Mouse (Mus musculus) liver, embryonic 11.5 days (tissue): ENCODE measurements around the gene Usp49. TPM values are rescaled to one million over a fixed set of nuclear protein-coding genes. Genes with fewer than 3 reads are reported as not detected.
"Not testable (repeated sequence)": the region's sequence is repeated elsewhere in the genome, so short reads cannot be mapped to it uniquely, and the experiment has no call there.

ENCODE experiments used
- ATAC-seq: fragments of 200-750 bp; cut with Nextera tagmentation; replicated peaks from 2 replicates; pipeline ENCODE4 v1.8.0; 2017; ENCODE audit warnings: moderate number of reproducible peaks, mild to moderate bottlenecking, moderate TSS enrichment, moderate library complexity; ENCODE audit not compliant: low FRiP score
- DNase-seq: peaks from one replicate; pipeline ENCODE4 v3.0.0-alpha.2; 2017; ENCODE audit warnings: low spot score
- H3K27ac ChIP-seq: fragments of 300-500 bp; sonication (generic); 2 replicates; pipeline ENCODE4 v1.5.1; 2014; ENCODE audit warnings: mild to moderate bottlenecking, low read depth, low read length, control low read depth
- H3K27me3 ChIP-seq: fragments of 300-500 bp; sonication (generic); replicated peaks from 2 replicates; pipeline ENCODE4 v1.6.1; 2014; ENCODE audit warnings: low read length, mixed read lengths; ENCODE audit not compliant: control insufficient read depth, insufficient read depth
- H3K36me3 ChIP-seq: fragments of 300-500 bp; sonication (generic); 2 replicates; pipeline ENCODE4 v1.6.1; 2014; ENCODE audit warnings: mild to moderate bottlenecking, low read length, moderate library complexity, mixed read lengths; ENCODE audit not compliant: control insufficient read depth, insufficient read depth
- H3K4me1 ChIP-seq: fragments of 300-500 bp; sonication (generic); replicated peaks from 2 replicates; pipeline ENCODE4 v1.6.1; 2014; ENCODE audit warnings: low read length, mixed read lengths; ENCODE audit not compliant: control insufficient read depth, insufficient read depth
- H3K4me2 ChIP-seq: fragments of 300-500 bp; sonication (generic); 2 replicates; pipeline ENCODE4 v1.6.1; 2014; ENCODE audit warnings: mild to moderate bottlenecking, control low read depth, moderate library complexity
- H3K4me3 ChIP-seq: fragments of 300-500 bp; sonication (generic); 2 replicates; pipeline ENCODE4 v1.5.1; 2014; ENCODE audit warnings: low read depth, low read length, control low read depth
- H3K9ac ChIP-seq: fragments of 300-500 bp; sonication (generic); 2 replicates; pipeline ENCODE4 v1.6.1; 2014; ENCODE audit warnings: low read depth, low read length, control low read depth
- H3K9me3 ChIP-seq: fragments of 300-500 bp; sonication (generic); 2 replicates; pipeline ENCODE4 v1.6.1; 2016; ENCODE audit warnings: low read length, inconsistent platforms, mixed read lengths; ENCODE audit not compliant: control insufficient read depth
- WGBS: fragments of 180-500 bp; shearing (Covaris S2); extraction: QIAGEN DNeasy Blood & Tissue Kit; methylation state at CpG from one replicate; pipeline ENCODE4 v1.1.7; 2014; 5-methylcytosine and 5-hydroxymethylcytosine counted together
- polyA plus RNA-seq: library from polyadenylated mRNA; unstranded; fragments of >200 nt; fragmentation: Nextera tagmentation; extraction: Ambion mirVana; gene quantifications from 2 replicates; pipeline ENCODE4 v1.2.1, GENCODE M21; 2014

Gene Usp49
- polyA plus RNA-seq, 1 experiment from 2014 or later: 4.1 TPM

GRCm38 (mm10) chr17:47616119-47616518 lies 14.4 kb upstream of the Usp49 start:
- Histone ChIP-seq H3K9me3 (no peaks in the 10 kb centered on the region), H3K27ac (peak overlapping the region; percentile 98), H3K4me1 (peaks cover 35% of the 10 kb centered on the region), H3K4me2 (no peak overlapping the region), H3K9ac (peak overlapping the region; percentile 13; the same call in 1 of the 2 replicates), H3K4me3 (no peak overlapping the region), H3K27me3 (no peaks in the 10 kb centered on the region), H3K36me3 (peaks cover 28% of the 10 kb centered on the region; the same call in 1 of the 2 replicates)
- WGBS: 95% methylated on average over 8 of the region's 8 CpGs
- no peak for DNase-seq
- no peak for ATAC-seq

GRCm38 (mm10) chr17:47616652-47617051 lies 13.8 kb upstream of the Usp49 start:
- H3K9ac ChIP-seq: no peak overlapping the region
- H3K4me3 ChIP-seq: no peak overlapping the region
- H3K9me3 ChIP-seq: no peaks in the 10 kb centered on the region
- H3K36me3 ChIP-seq: peaks cover 28% of the 10 kb centered on the region; the same call in 1 of the 2 replicates
- DNase-seq (no peak), ATAC-seq (no peak)
- peak overlapping the region; percentile 43 for H3K4me2 ChIP-seq
- H3K27ac ChIP-seq: peak overlapping the region; percentile 98
- 79% methylated on average over 4 of the region's 4 CpGs for WGBS
- H3K27me3 ChIP-seq: no peaks in the 10 kb centered on the region
- peaks cover 35% of the 10 kb centered on the region for H3K4me1 ChIP-seq

GRCm38 (mm10) chr17:47617605-47618307 lies 12.7 kb upstream of the Usp49 start:
- DNase-seq (no peak), ATAC-seq (peak; percentile 99)
- Histone ChIP-seq H3K36me3 (peaks cover 37% of the 10 kb centered on the region; the same call in 1 of the 2 replicates), H3K27ac (peak overlapping the region; percentile 98), H3K27me3 (no peaks in the 10 kb centered on the region), H3K9me3 (no peaks in the 10 kb centered on the region), H3K4me2 (peak overlapping the region; percentile 53), H3K9ac (peak overlapping the region; percentile 37), H3K4me1 (peaks cover 28% of the 10 kb centered on the region), H3K4me3 (peak overlapping the region; percentile 16; the same call in 1 of the 2 replicates)
- 60% methylated on average over 9 of the region's 9 CpGs for WGBS

- H3K4me2 ChIP-seq: no peak overlapping the region
- peak overlapping the region; percentile 98 for H3K27ac ChIP-seq
- no peak overlapping the region for H3K4me3 ChIP-seq
- DNase-seq (no peak), ATAC-seq (no peak)
- peaks cover 26% of the 10 kb centered on the region for H3K4me1 ChIP-seq
- H3K27me3 ChIP-seq: no peaks in the 10 kb centered on the region
- 89% methylated on average over 13 of the region's 13 CpGs for WGBS
- no peaks in the 10 kb centered on the region for H3K9me3 ChIP-seq
- peaks cover 40% of the 10 kb centered on the region; the same call in 1 of the 2 replicates for H3K36me3 ChIP-seq
- H3K9ac ChIP-seq: no peak overlapping the region
These were observed 11.8 kb upstream of the Usp49 start for GRCm38 (mm10) chr17:47618556-47619311.

GRCm38 (mm10) chr17:47622912-47623554 lies 7.5 kb upstream of the Usp49 start:
- H3K36me3 ChIP-seq: peaks cover 46% of the 10 kb centered on the region

GRCm38 (mm10) chr17:47624572-47624971 lies 5.9 kb upstream of the Usp49 start:
- WGBS: 93% methylated on average over 5 of the region's 5 CpGs

More at GRCm38 (mm10) chr17:47622912-47623554, 7.5 kb upstream of the Usp49 start:
- Histone ChIP-seq H3K9me3 (no peaks in the 10 kb centered on the region), H3K27me3 (no peaks in the 10 kb centered on the region), H3K27ac (no peak overlapping the region), H3K4me3 (no peak overlapping the region), H3K4me1 (peaks cover 8% of the 10 kb centered on the region), H3K9ac (no peak overlapping the region), H3K4me2 (no peak overlapping the region)
- 96% methylated on average over 14 of the region's 14 CpGs for WGBS
- DNase-seq: no peak
- ATAC-seq: no peak

GRCm38 (mm10) chr17:47625088-47625487 lies 5.4 kb upstream of the Usp49 start:
- no peak overlapping the region for H3K9ac ChIP-seq
- H3K4me2 ChIP-seq: no peak overlapping the region
- H3K36me3 ChIP-seq: peaks cover 34% of the 10 kb centered on the region
- no peak overlapping the region for H3K27ac ChIP-seq
- H3K9me3 ChIP-seq: no peaks in the 10 kb centered on the region
- H3K4me3 ChIP-seq: no peak overlapping the region
- H3K27me3 ChIP-seq: no peaks in the 10 kb centered on the region
- H3K4me1 ChIP-seq: peaks cover 6% of the 10 kb centered on the region
- 94% methylated on average over 2 of the region's 2 CpGs for WGBS
- ATAC-seq (no peak), DNase-seq (no peak)

More at GRCm38 (mm10) chr17:47624572-47624971, 5.9 kb upstream of the Usp49 start:
- H3K4me1 ChIP-seq, H3K9me3 ChIP-seq, ATAC-seq, H3K27me3 ChIP-seq, H3K9ac ChIP-seq, H3K4me3 ChIP-seq, DNase-seq, H3K4me2 ChIP-seq, H3K27ac ChIP-seq: not testable (repeated sequence)
- peaks cover 34% of the 10 kb centered on the region for H3K36me3 ChIP-seq

GRCm38 (mm10) chr17:47626031-47626430 lies 4.5 kb upstream of the Usp49 start:
- DNase-seq (no peak), ATAC-seq (no peak)
- no peaks in the 10 kb centered on the region for H3K27me3 ChIP-seq
- 86% methylated on average over 5 of the region's 5 CpGs for WGBS
- no peak overlapping the region for H3K4me3 ChIP-seq
- no peak overlapping the region for H3K4me2 ChIP-seq
- H3K9me3 ChIP-seq: no peaks in the 10 kb centered on the region
- H3K36me3 ChIP-seq: peaks cover 34% of the 10 kb centered on the region
- peaks cover 15% of the 10 kb centered on the region for H3K4me1 ChIP-seq
- no peak overlapping the region for H3K27ac ChIP-seq
- no peak overlapping the region for H3K9ac ChIP-seq
